Mouse (Mus musculus) midbrain, embryonic 10.5 days (tissue): ENCODE measurements around the gene Zfp655. TPM values are rescaled to one million over a fixed set of nuclear protein-coding genes. Genes with fewer than 3 reads are reported as not detected.
"Not testable (repeated sequence)": the region's sequence is repeated elsewhere in the genome, so short reads cannot be mapped to it uniquely, and the experiment has no call there.

ENCODE experiments used
- DNase-seq: peaks from one replicate; pipeline ENCODE4 v3.0.0-alpha.2; 2017; ENCODE audit warnings: low spot score
- H3K27ac ChIP-seq: fragments of 300-500 bp; sonication (generic); replicated peaks from 2 replicates; pipeline ENCODE4 v1.5.1; 2016; ENCODE audit warnings: mild to moderate bottlenecking
- H3K27me3 ChIP-seq: fragments of 300-500 bp; sonication (generic); 2 replicates; pipeline ENCODE4 v1.6.1; 2016; ENCODE audit warnings: low read depth, mild to moderate bottlenecking; ENCODE audit not compliant: poor library complexity, severe bottlenecking
- H3K36me3 ChIP-seq: fragments of 300-500 bp; sonication (generic); 2 replicates; pipeline ENCODE4 v1.6.1; 2016; ENCODE audit warnings: mild to moderate bottlenecking, moderate library complexity
- H3K4me1 ChIP-seq: fragments of 300-500 bp; sonication (generic); 2 replicates; pipeline ENCODE4 v1.6.1; 2016
- H3K4me3 ChIP-seq: fragments of 300-500 bp; sonication (generic); 2 replicates; pipeline ENCODE4 v1.5.1; 2016; ENCODE audit warnings: mild to moderate bottlenecking, moderate library complexity
- H3K9me3 ChIP-seq: fragments of 300-500 bp; sonication (generic); replicated peaks from 2 replicates; pipeline ENCODE4 v1.6.1; 2016; ENCODE audit warnings: mild to moderate bottlenecking
- WGBS: fragments of 180-500 bp; shearing (Covaris S2); methylation state at CpG from one replicate; pipeline ENCODE4 v1.1.7; 2016; 5-methylcytosine and 5-hydroxymethylcytosine counted together
- polyA plus RNA-seq: library from polyadenylated mRNA; unstranded; fragments of >200 nt; fragmentation: Nextera tagmentation; extraction: Ambion mirVana; gene quantifications from 2 replicates; pipeline ENCODE4 v1.2.1, GENCODE M21; 2016

Zfp655 gene
- polyA plus RNA-seq, 1 experiment from 2014 or later = 33.5 TPM

GRCm38 (mm10) chr5:145207954-145208353 lies 23.6 kb upstream of the Zfp655 start:
- no peak for DNase-seq

GRCm38 (mm10) chr5:145208391-145208790 lies 23.1 kb upstream of the Zfp655 start:
- not testable (repeated sequence) for H3K27ac ChIP-seq, H3K4me3 ChIP-seq, H3K9me3 ChIP-seq, H3K27me3 ChIP-seq, DNase-seq
- WGBS = 45% methylated on average over 11 of the region's 11 CpGs
- peaks cover 16% of the 10 kb centered on the region for H3K4me1 ChIP-seq
- H3K36me3 ChIP-seq = peaks cover 66% of the 10 kb centered on the region

More at GRCm38 (mm10) chr5:145207954-145208353, 23.6 kb upstream of the Zfp655 start:
- peaks cover 62% of the 10 kb centered on the region for H3K36me3 ChIP-seq
- H3K9me3 ChIP-seq = no peaks in the 10 kb centered on the region
- H3K4me3 ChIP-seq = no peak overlapping the region
- no peak overlapping the region for H3K27ac ChIP-seq
- no peaks in the 10 kb centered on the region for H3K27me3 ChIP-seq
- H3K4me1 ChIP-seq = peaks cover 16% of the 10 kb centered on the region
- WGBS = 89% methylated on average over 6 of the region's 6 CpGs

- WGBS = 94% methylated on average over 4 of the region's 4 CpGs
- Histone ChIP-seq H3K36me3 (peaks cover 91% of the 10 kb centered on the region), H3K27ac (no peak overlapping the region), H3K9me3 (no peaks in the 10 kb centered on the region), H3K4me1 (no peaks in the 10 kb centered on the region), H3K4me3 (no peak overlapping the region), H3K27me3 (no peaks in the 10 kb centered on the region)
- DNase-seq = no peak
Measured at GRCm38 (mm10) chr5:145211340-145211739, 20.2 kb upstream of the Zfp655 start.

- peaks cover 84% of the 10 kb centered on the region for H3K36me3 ChIP-seq
- no peak overlapping the region for H3K4me3 ChIP-seq
- no peak for DNase-seq
- H3K27ac ChIP-seq = no peak overlapping the region
- H3K27me3 ChIP-seq = no peaks in the 10 kb centered on the region
- WGBS = 93% methylated on average over 4 of the region's 4 CpGs
- H3K4me1 ChIP-seq = no peaks in the 10 kb centered on the region
- no peaks in the 10 kb centered on the region for H3K9me3 ChIP-seq
Measured at GRCm38 (mm10) chr5:145212216-145212615, 19.3 kb upstream of the Zfp655 start.

GRCm38 (mm10) chr5:145213505-145213904 lies 18.0 kb upstream of the Zfp655 start:
- Histone ChIP-seq H3K27ac (no peak overlapping the region), H3K9me3 (no peaks in the 10 kb centered on the region), H3K4me3 (no peak overlapping the region), H3K4me1 (no peaks in the 10 kb centered on the region), H3K36me3 (peaks cover 82% of the 10 kb centered on the region), H3K27me3 (no peaks in the 10 kb centered on the region)
- 88% methylated on average over 3 of the region's 3 CpGs for WGBS
- no peak for DNase-seq

GRCm38 (mm10) chr5:145214679-145215078 lies 16.8 kb upstream of the Zfp655 start:
- H3K4me3 ChIP-seq = no peak overlapping the region
- no peak overlapping the region for H3K27ac ChIP-seq
- 70% methylated on average over 4 of the region's 4 CpGs for WGBS
- no peaks in the 10 kb centered on the region for H3K4me1 ChIP-seq
- no peak for DNase-seq
- peaks cover 84% of the 10 kb centered on the region for H3K36me3 ChIP-seq
- H3K27me3 ChIP-seq = no peaks in the 10 kb centered on the region
- H3K9me3 ChIP-seq = no peaks in the 10 kb centered on the region

- H3K9me3 ChIP-seq = no peaks in the 10 kb centered on the region
- 82% methylated on average over 6 of the region's 6 CpGs for WGBS
- H3K36me3 ChIP-seq = peaks cover 83% of the 10 kb centered on the region
- no peak for DNase-seq
- H3K27ac ChIP-seq = no peak overlapping the region
- H3K27me3 ChIP-seq = no peaks in the 10 kb centered on the region
- H3K4me1 ChIP-seq = no peaks in the 10 kb centered on the region
- no peak overlapping the region for H3K4me3 ChIP-seq
Measured at GRCm38 (mm10) chr5:145217746-145218145, 13.8 kb upstream of the Zfp655 start.

GRCm38 (mm10) chr5:145218206-145218605 lies 13.3 kb upstream of the Zfp655 start:
- Histone ChIP-seq H3K4me3 (no peak overlapping the region), H3K4me1 (no peaks in the 10 kb centered on the region), H3K36me3 (peaks cover 82% of the 10 kb centered on the region), H3K27ac (no peak overlapping the region), H3K9me3 (no peaks in the 10 kb centered on the region), H3K27me3 (no peaks in the 10 kb centered on the region)
- 95% methylated on average over 21 of the region's 21 CpGs for WGBS
- no peak for DNase-seq

GRCm38 (mm10) chr5:145218671-145219070 lies 12.8 kb upstream of the Zfp655 start:
- 96% methylated on average over 20 of the region's 20 CpGs for WGBS
- Histone ChIP-seq H3K36me3 (peaks cover 77% of the 10 kb centered on the region), H3K27ac (no peak overlapping the region), H3K4me3 (no peak overlapping the region), H3K9me3 (no peaks in the 10 kb centered on the region), H3K27me3 (no peaks in the 10 kb centered on the region), H3K4me1 (no peaks in the 10 kb centered on the region)
- no peak for DNase-seq

GRCm38 (mm10) chr5:145219981-145220380 lies 11.5 kb upstream of the Zfp655 start:
- Histone ChIP-seq H3K4me3 (no peak overlapping the region), H3K27ac (no peak overlapping the region), H3K9me3 (no peaks in the 10 kb centered on the region), H3K4me1 (no peaks in the 10 kb centered on the region), H3K36me3 (peaks cover 65% of the 10 kb centered on the region), H3K27me3 (no peaks in the 10 kb centered on the region)
- DNase-seq = no peak
- 90% methylated on average over 8 of the region's 8 CpGs for WGBS

- Histone ChIP-seq H3K27ac (no peak overlapping the region), H3K4me3 (no peak overlapping the region), H3K9me3 (no peaks in the 10 kb centered on the region), H3K27me3 (no peaks in the 10 kb centered on the region), H3K4me1 (no peaks in the 10 kb centered on the region), H3K36me3 (peaks cover 51% of the 10 kb centered on the region)
- WGBS = 82% methylated on average over 5 of the region's 5 CpGs
- no peak for DNase-seq
Measured at GRCm38 (mm10) chr5:145222840-145223239, 8.7 kb upstream of the Zfp655 start.

- H3K27ac ChIP-seq = no peak overlapping the region
- 87% methylated on average over 12 of the region's 12 CpGs for WGBS
- DNase-seq = no peak
- no peaks in the 10 kb centered on the region for H3K9me3 ChIP-seq
- no peaks in the 10 kb centered on the region for H3K4me1 ChIP-seq
- no peak overlapping the region for H3K4me3 ChIP-seq
- no peaks in the 10 kb centered on the region for H3K27me3 ChIP-seq
- H3K36me3 ChIP-seq = peaks cover 46% of the 10 kb centered on the region
Measured at GRCm38 (mm10) chr5:145223395-145223794, 8.1 kb upstream of the Zfp655 start.

GRCm38 (mm10) chr5:145226453-145226852 lies 5.1 kb upstream of the Zfp655 start:
- H3K27me3 ChIP-seq = no peaks in the 10 kb centered on the region
- no peak for DNase-seq
- H3K4me3 ChIP-seq = no peak overlapping the region
- WGBS = 64% methylated on average over 2 of the region's 2 CpGs
- peaks cover 9% of the 10 kb centered on the region for H3K4me1 ChIP-seq
- no peak overlapping the region for H3K27ac ChIP-seq
- peaks cover 15% of the 10 kb centered on the region for H3K36me3 ChIP-seq
- H3K9me3 ChIP-seq = no peaks in the 10 kb centered on the region

GRCm38 (mm10) chr5:145229283-145229682 lies 2.2 kb upstream of the Zfp655 start:
- peaks cover 11% of the 10 kb centered on the region for H3K36me3 ChIP-seq
- not testable (repeated sequence) for H3K9me3 ChIP-seq, H3K27ac ChIP-seq, H3K27me3 ChIP-seq, DNase-seq, H3K4me3 ChIP-seq
- WGBS = 78% methylated on average over 6 of the region's 6 CpGs
- H3K4me1 ChIP-seq = peaks cover 18% of the 10 kb centered on the region
